Mouse (Mus musculus) liver, embryonic 15.5 days (tissue): ENCODE data around the gene Ccdc85b. TPM values are rescaled to one million over a fixed set of nuclear protein-coding genes. Genes with fewer than 3 reads are reported as not detected.

Source experiments
- ATAC-seq: fragments of 200-750 bp; cut with Nextera tagmentation; 2 replicates; pipeline ENCODE4 v1.8.0; 2017; ENCODE audit warnings: moderate number of reproducible peaks, mild to moderate bottlenecking, moderate library complexity; ENCODE audit not compliant: insufficient read depth
- H3K27ac ChIP-seq: fragments of 300-500 bp; sonication (generic); replicated peaks from 2 replicates; pipeline ENCODE4 v1.5.1; 2015; ENCODE audit warnings: mild to moderate bottlenecking, inconsistent platforms
- H3K27me3 ChIP-seq: fragments of 300-500 bp; sonication (generic); 2 replicates; pipeline ENCODE4 v1.6.1; 2015; ENCODE audit warnings: mild to moderate bottlenecking, inconsistent platforms
- H3K36me3 ChIP-seq: fragments of 300-500 bp; sonication (generic); replicated peaks from 2 replicates; pipeline ENCODE4 v1.6.1; 2015; ENCODE audit warnings: moderate library complexity, mild to moderate bottlenecking, inconsistent platforms
- H3K4me1 ChIP-seq: fragments of 300-500 bp; sonication (generic); replicated peaks from 2 replicates; pipeline ENCODE4 v1.6.1; 2015; ENCODE audit warnings: inconsistent platforms
- H3K4me2 ChIP-seq: fragments of 300-500 bp; sonication (generic); 2 replicates; pipeline ENCODE4 v1.6.1; 2015; ENCODE audit warnings: moderate library complexity, mild to moderate bottlenecking, inconsistent platforms
- H3K4me3 ChIP-seq: fragments of 300-500 bp; sonication (generic); replicated peaks from 2 replicates; pipeline ENCODE4 v1.5.1; 2015; ENCODE audit warnings: mild to moderate bottlenecking, inconsistent platforms
- H3K9ac ChIP-seq: fragments of 300-500 bp; sonication (generic); 2 replicates; pipeline ENCODE4 v1.6.1; 2015; ENCODE audit warnings: moderate library complexity, mild to moderate bottlenecking, inconsistent platforms
- H3K9me3 ChIP-seq: fragments of 300-500 bp; sonication (generic); replicated peaks from 2 replicates; pipeline ENCODE4 v1.6.1; 2016; ENCODE audit warnings: inconsistent platforms
- WGBS: fragments of 180-500 bp; shearing (Covaris S2); methylation state at CpG from one replicate; pipeline ENCODE4 v1.1.7; 2015; ENCODE audit warnings: mixed read lengths; ENCODE audit not compliant: insufficient replicate concordance; 5-methylcytosine and 5-hydroxymethylcytosine counted together
- polyA plus RNA-seq: library from polyadenylated mRNA; unstranded; fragments of >200 nt; fragmentation: Nextera tagmentation; extraction: Ambion mirVana; gene quantifications from 2 replicates; pipeline ENCODE4 v1.2.1, GENCODE M21; 2015

The Ccdc85b gene
- polyA plus RNA-seq, 1 experiment from 2014 or later = 1.6 TPM

DNA sequence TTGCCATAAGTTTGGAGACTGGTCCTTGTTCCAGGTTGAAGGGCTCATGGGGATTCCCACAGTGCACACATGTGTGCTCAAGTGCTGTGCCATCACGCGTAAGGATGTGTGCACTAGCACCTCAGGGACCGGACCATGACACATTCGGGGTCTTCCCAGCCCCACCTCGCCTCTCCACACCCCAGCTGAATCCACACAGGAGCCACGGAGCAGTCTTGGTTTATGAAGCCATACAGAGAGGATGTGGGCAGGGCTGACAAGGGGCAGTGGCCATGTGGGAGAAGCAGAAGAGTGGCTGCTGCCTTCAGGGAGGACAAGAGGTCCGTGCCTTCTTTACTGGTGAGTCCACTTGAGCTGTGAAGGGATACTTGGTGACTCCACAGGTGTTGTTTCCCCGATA lies 7.3 kb upstream of the Ccdc85b start:
- H3K36me3 ChIP-seq = peaks cover 41% of the 10 kb centered on the region
- H3K9me3 ChIP-seq = no peaks in the 10 kb centered on the region
- H3K27me3 ChIP-seq = peaks cover 14% of the 10 kb centered on the region; the same call in 1 of the 2 replicates
- 77% methylated on average over 8 of the region's 8 CpGs for WGBS
- ATAC-seq = no peak
- H3K27ac ChIP-seq = no peak overlapping the region
- H3K4me2 ChIP-seq = no peak overlapping the region
- H3K9ac ChIP-seq = no peak overlapping the region
- H3K4me3 ChIP-seq = no peak overlapping the region
- H3K4me1 ChIP-seq = peaks cover 16% of the 10 kb centered on the region

DNA sequence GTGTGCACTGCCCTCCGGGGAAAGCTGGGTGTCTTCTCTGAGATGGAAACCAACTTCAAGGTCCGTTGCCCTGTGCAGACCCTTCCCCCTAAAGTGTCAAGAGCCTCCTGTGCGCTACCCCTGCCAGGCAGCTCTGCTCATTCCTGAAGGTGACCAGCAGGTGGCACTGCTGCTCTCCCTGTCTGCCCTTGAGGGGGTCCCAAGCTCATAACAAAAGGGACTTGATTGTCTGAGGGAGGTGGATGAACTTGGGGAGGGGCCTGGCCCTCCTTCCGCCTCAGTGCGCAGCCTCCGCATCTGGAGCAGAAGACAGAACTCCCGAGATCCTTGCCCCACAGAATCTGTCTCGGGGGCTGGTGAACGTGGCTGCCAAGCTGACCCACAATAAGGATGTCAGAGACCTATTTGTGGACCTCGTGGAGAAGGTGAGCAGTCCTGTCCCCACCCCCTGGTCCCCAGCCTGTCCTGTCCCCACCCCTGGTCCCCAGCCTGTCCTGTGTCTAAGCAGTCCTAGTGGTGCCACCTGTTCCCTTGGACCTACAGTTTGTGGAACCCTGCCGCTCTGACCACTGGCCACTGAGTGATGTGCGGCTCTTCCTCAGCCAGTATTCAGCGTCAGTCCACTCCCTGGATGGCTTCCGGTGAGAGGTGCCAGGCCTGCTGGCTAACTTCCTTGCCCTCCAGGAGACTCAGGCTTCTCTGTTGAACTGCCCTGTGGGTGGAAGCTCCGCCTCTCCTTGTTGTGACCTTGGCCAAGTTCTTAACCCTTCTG lies 6.3 kb upstream of the Ccdc85b start:
- Histone ChIP-seq H3K4me2 (no peak overlapping the region), H3K36me3 (peaks cover 41% of the 10 kb centered on the region), H3K4me1 (peaks cover 24% of the 10 kb centered on the region), H3K27me3 (0 out of 2 replicates have a peak, but pooled peaks cover 6% of the 10 kb centered on the region), H3K27ac (no peak overlapping the region), H3K9me3 (no peaks in the 10 kb centered on the region), H3K9ac (no peak overlapping the region), H3K4me3 (no peak overlapping the region)
- WGBS = 63% methylated on average over 15 of the region's 15 CpGs
- ATAC-seq = no peak

DNA sequence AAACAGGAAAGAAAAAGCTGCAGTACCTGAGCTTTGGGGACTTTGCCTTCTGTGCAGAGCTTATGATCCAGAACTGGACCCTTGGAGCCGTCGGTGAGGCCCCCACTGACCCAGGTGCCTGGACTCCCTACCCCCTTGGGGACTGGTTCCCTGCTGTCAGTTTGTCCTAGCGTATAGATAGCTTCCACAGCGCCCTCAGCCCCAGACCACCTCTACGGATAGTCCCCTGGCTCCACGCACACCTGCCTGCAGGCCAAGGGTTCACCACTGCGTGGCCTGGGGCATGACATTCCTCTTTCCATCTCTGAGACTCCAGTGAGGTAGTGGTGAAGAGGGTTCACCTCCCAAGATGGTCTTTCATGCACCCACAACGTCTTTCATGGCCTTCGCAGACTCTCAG lies 5.5 kb upstream of the Ccdc85b start:
- 78% methylated on average over 9 of the region's 9 CpGs for WGBS
- Histone ChIP-seq H3K4me2 (no peak overlapping the region), H3K36me3 (peaks cover 41% of the 10 kb centered on the region), H3K27ac (no peak overlapping the region), H3K4me3 (no peak overlapping the region), H3K27me3 (no peaks in the 10 kb centered on the region), H3K4me1 (peaks cover 26% of the 10 kb centered on the region), H3K9ac (no peak overlapping the region), H3K9me3 (no peaks in the 10 kb centered on the region)
- ATAC-seq = no peak

DNA sequence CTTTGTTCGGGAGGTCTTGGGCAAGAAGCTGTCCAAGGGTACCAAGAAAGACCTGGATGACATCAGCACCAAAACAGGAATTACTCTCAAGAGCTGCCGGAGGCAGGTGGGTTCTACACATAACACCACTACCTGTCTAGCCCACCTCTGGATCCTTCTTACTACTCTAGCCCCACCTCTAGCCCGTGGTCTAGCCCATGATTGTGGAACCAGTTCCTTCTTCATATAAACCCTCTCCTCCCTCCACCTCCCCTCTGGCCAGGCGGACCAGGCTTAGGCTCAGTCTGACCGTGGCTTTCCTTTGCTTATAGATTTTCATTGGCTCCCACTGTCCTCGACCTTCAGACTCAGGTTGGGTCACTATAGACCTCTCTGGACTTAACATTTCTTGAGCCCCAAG lies 3.7 kb upstream of the Ccdc85b start:
- Histone ChIP-seq H3K4me1 (peaks cover 44% of the 10 kb centered on the region), H3K4me3 (peak overlapping the region; percentile 87), H3K4me2 (peak overlapping the region; percentile 92), H3K9ac (peak overlapping the region; percentile 79; the same call in 1 of the 2 replicates), H3K36me3 (peaks cover 33% of the 10 kb centered on the region), H3K27me3 (peaks cover 5% of the 10 kb centered on the region), H3K27ac (no peak overlapping the region), H3K9me3 (no peaks in the 10 kb centered on the region)
- 73% methylated on average over 6 of the region's 6 CpGs for WGBS
- ATAC-seq = no peak

DNA sequence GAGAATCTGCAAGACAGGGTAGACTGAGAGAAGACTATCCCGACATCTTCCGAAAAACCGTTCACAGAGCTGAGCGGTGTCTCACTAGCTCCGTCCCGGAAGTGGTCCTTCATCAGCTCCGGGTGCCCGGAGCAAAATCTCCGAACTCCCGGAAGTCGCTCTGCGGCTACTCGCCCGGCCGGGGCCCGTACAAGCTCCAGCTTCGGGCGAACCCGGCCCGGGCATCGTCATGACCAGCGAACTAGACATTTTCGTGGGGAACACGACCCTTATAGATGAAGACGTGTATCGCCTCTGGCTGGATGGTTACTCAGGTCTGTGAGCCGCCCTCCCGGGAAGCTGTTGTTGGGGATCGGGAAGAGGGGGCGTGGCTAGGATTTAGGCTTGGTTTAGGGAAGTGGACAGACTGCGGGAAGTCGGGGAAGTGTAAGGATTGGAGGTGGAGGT lies 2.8 kb upstream of the Ccdc85b start, which contains the start of gene Fibp:
TSS of gene Fibp (plus strand) at position 151 of the 447 bp plus-strand sequence.
- Histone ChIP-seq H3K9ac (peak within 1 kb of the TSS; percentile 79), H3K4me1 (peaks cover 53% of the 10 kb centered on the region), H3K36me3 (peaks cover 24% of the 10 kb centered on the region), H3K4me2 (peak within 1 kb of the TSS; percentile 92), H3K27me3 (peaks cover 10% of the 10 kb centered on the region), H3K27ac (peak within 1 kb of the TSS; percentile 67), H3K9me3 (no peaks in the 10 kb centered on the region), H3K4me3 (peak within 1 kb of the TSS; percentile 87)
- peak; percentile 58 for ATAC-seq
- WGBS = under 1% methylated on average over 32 of the region's 32 CpGs

DNA sequence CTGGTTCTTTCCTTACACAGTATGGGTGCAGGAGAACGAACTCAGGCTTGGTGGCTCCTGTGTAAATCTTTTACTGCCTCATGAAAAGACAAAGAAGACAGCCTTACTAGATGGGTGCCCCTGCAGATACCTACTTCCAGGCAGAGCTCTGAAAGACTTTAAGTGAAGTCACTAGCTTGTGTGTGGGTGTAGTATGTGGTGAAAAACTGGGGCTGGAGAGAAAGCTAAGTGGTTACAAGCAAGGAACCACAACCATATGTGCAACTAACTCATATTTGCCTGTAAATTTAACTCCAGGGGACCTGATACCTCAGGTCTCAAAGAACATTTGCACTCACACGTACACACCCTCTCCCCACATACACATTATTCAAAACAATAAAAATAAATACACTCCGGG lies 2.2 kb upstream of the Ccdc85b start:
- H3K4me3 ChIP-seq = peak overlapping the region; percentile 87
- peak overlapping the region; percentile 92 for H3K4me2 ChIP-seq
- peaks cover 18% of the 10 kb centered on the region for H3K36me3 ChIP-seq
- H3K9ac ChIP-seq = peak overlapping the region; percentile 79
- peaks cover 59% of the 10 kb centered on the region for H3K4me1 ChIP-seq
- ATAC-seq = no peak
- H3K27ac ChIP-seq = no peak overlapping the region
- 22% methylated on average over 3 of the region's 3 CpGs for WGBS
- H3K27me3 ChIP-seq = peaks cover 10% of the 10 kb centered on the region
- no peaks in the 10 kb centered on the region for H3K9me3 ChIP-seq

DNA sequence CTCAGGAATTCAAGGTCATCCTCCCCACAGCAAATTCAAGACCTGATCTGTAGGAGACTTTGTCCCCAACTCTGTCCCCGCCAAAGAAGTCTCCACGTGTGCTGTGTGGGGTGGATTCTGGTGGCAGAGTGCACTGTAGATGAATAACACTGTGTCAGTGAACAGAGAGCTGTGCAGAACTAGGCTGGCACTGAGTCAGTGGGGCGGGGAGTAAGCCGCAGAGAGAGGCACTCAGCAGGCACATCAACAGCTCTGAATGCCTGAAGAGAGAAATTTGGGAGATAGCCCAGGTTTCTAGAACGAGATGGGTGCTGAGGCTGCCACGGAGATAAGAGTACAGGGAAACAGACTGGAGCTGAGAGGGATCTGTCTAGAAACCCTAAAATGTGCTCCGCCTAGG lies 1.3 kb upstream of the Ccdc85b start:
- Histone ChIP-seq H3K27me3 (peaks cover 10% of the 10 kb centered on the region), H3K4me2 (no peak overlapping the region), H3K36me3 (peaks cover 11% of the 10 kb centered on the region), H3K27ac (no peak overlapping the region), H3K9me3 (no peaks in the 10 kb centered on the region), H3K9ac (no peak overlapping the region), H3K4me1 (peaks cover 60% of the 10 kb centered on the region), H3K4me3 (no peak overlapping the region)
- no peak for ATAC-seq
- 52% methylated on average over 7 of the region's 7 CpGs for WGBS

DNA sequence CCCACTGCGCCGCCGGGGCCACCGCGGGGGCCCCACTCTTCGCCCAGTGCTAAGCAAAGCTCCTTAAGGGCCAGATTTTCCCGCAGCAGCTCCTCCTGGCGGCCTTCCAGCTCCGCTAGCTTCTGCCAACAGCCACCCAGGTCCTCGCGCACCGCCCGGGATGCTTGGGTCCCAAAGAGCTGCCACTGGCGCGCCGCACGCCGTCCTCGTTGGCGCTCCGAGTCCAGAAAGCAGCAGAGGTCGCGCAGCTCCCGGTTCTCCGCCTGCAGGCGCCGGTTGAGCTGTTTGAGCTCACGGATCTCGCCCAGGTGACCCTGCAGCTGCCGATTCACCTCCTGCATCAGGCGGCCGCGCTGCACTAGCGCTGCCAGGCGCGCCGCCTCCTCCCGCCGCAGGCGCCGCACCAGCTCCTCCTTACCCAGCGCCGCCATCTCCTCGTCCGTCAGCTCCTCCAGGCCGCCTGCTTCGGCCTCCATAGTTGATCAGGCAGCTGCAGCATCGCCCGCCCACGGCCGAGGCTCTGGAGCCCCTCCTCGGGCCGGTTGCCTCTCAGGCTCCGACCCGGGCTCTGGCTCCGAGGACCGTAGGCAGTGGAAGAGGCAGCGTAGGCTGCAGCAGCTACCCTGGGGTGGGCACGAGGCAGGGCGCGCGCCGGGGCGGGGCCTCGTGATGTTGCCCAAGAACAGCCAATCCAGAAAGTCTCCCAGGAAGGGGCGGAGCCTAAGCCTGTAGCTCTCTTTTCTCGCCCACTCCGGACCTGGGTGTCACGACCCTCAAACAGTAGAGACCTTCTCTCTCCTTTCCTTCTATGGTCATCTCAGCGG lies 560 bp downstream of the Ccdc85b start:
- ATAC-seq = peak; percentile 85
- Histone ChIP-seq H3K9me3 (no peaks in the 10 kb centered on the region), H3K36me3 (no peaks in the 10 kb centered on the region; the same call in 1 of the 2 replicates), H3K4me1 (peaks cover 57% of the 10 kb centered on the region), H3K4me2 (peak overlapping the region; percentile 100), H3K27ac (peak overlapping the region; percentile 77), H3K27me3 (peaks cover 10% of the 10 kb centered on the region), H3K9ac (peak overlapping the region; percentile 75), H3K4me3 (peak overlapping the region; percentile 76)
- under 1% methylated on average over 70 of the region's 70 CpGs for WGBS

DNA sequence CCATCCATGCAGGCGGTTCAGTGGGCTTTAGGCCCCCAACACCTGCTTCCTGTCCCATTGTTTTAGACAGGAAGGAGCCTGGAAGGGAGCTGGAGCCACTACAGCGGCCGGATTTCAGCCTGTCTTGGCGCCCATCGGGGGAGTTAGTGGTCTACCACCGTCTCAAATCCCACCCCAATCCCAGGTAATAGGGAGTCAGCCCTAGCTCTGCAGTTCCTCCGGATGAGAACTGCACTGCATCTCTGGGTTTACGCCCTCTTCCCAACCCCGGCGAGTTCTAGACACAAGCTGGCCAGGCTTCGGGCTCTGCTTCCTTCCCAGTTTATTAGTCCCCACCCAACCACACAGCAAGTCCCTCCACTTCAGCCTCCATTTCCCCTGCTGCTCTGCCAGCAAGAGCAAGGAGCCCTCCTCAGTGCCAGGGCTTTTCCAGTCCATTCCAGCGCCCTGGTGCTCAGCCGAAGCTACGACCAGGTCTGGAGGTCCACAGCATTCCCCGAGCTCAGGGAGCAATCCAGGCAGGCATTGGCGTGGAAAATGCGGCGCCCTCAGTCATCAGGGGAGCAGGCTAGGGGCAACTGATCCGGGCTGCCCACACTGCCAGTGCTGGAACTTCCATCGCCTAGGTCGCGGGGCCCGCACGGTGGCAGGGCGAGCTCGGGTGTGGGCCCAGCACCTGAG lies 1.3 kb downstream of the Ccdc85b start:
- Histone ChIP-seq H3K4me1 (peaks cover 56% of the 10 kb centered on the region), H3K9ac (peak overlapping the region; percentile 75), H3K36me3 (no peaks in the 10 kb centered on the region; the same call in 1 of the 2 replicates), H3K27ac (peak overlapping the region; percentile 77; the same call in 1 of the 2 replicates), H3K27me3 (peaks cover 14% of the 10 kb centered on the region), H3K9me3 (no peaks in the 10 kb centered on the region), H3K4me3 (peak overlapping the region; percentile 76), H3K4me2 (peak overlapping the region; percentile 100)
- ATAC-seq = no peak
- WGBS = 3% methylated on average over 26 of the region's 26 CpGs

DNA sequence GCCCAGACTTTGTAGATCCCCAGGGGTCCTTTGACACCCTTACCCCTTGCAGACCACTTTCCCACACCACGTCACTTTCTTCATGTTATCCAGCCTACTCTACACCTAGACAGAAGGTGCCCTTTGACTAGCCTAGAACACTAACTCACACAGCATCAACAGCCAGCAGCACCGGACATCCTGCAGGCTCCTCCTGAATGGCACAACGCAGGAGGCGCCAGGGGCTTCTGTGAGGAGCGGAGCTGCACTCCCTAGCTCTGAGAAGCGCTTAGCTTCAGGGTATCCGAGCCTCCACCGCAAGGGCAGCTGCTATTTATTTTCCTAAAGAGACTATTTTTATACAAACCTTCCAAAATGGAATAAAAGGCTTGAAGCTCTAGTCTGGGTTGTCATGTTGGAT lies 2.1 kb downstream of the Ccdc85b start:
- WGBS = 59% methylated on average over 8 of the region's 8 CpGs
- Histone ChIP-seq H3K4me1 (peaks cover 47% of the 10 kb centered on the region), H3K27me3 (peaks cover 23% of the 10 kb centered on the region), H3K4me3 (peak overlapping the region; percentile 76; the same call in 1 of the 2 replicates), H3K36me3 (no peaks in the 10 kb centered on the region), H3K27ac (no peak overlapping the region), H3K4me2 (peak overlapping the region; percentile 100), H3K9me3 (no peaks in the 10 kb centered on the region), H3K9ac (no peak overlapping the region)
- ATAC-seq = no peak
